Mouse (Mus musculus) ES-E14 (cell line): ENCODE measurements around the gene Pid1.

Source experiments
- CHD2 ChIP-seq: IDR thresholded peaks from 2 replicates; pipeline ENCODE4 v1.6.1; 2014; ENCODE audit warnings: mild to moderate bottlenecking, low read depth, low read length, inconsistent platforms
- HCFC1 ChIP-seq: IDR thresholded peaks from 2 replicates; pipeline ENCODE4 v1.6.1; 2012; ENCODE audit warnings: low read length, inconsistent platforms, borderline replicate concordance; ENCODE audit not compliant: insufficient read depth
- MAFK ChIP-seq: IDR thresholded peaks from 2 replicates; pipeline ENCODE4 v1.6.1; 2014; ENCODE audit warnings: mild to moderate bottlenecking, low read depth, low read length, inconsistent platforms; ENCODE audit not compliant: insufficient read depth
- ZNF384 ChIP-seq: IDR thresholded peaks from 2 replicates; pipeline ENCODE4 v1.6.1; 2012; ENCODE audit warnings: low read depth, low read length, inconsistent platforms

DNA sequence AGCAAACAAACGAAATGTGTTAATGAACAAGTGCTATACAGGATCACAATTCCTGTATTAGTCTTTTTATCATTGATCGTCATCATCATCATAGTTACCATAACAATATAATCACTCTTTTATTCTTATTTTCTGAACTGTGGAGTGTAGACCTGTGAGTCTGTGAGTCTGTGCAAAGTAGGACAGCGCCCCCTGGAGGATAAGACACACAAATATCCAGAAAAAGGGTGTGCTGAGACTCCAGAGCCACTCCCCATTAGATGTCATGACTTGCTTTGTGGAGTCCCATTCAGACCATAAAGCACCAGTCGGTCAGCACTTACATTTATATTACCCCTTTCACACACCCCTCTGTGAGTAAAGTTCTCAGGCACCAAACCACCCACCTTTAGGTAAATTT is 210.0 kb downstream of the Pid1 start:
- TF ChIP-seq CHD2: no peak
- no peak for TF ChIP-seq HCFC1
- no peak for TF ChIP-seq ZNF384
- no peak for TF ChIP-seq MAFK
